Mouse (Mus musculus): Measurements from ENCODE around the gene Olfr316. TPM values are rescaled to one million over a fixed set of nuclear protein-coding genes. Genes with fewer than 3 reads are reported as not detected.

The Olfr316 gene
- polyA plus RNA-seq, 1 experiment: not detected

- no peak for DNase-seq (ENCODE audit: low spot score)
Observed at GRCm38 (mm10) chr11:58804393-58804792, 51.9 kb downstream of the Olfr316 start.

Other genes starting within 250 kb of the Olfr316 start
- not detected in 2 replicates for gene Olfr330, start 217.9 kb upstream of the Olfr316 start, polyA plus RNA-seq (2012; rRNA removed)
- not detected in 2 replicates for gene Olfr329-ps, start 206.3 kb upstream of the Olfr316 start, polyA plus RNA-seq (2012; rRNA removed)
- gene Olfr328, start 197.1 kb upstream of the Olfr316 start, polyA plus RNA-seq (2012; rRNA removed): not detected in 2 replicates
- gene Olfr224, start 182.2 kb upstream of the Olfr316 start, polyA plus RNA-seq (2012; rRNA removed): not detected in 2 replicates
- not detected in 2 replicates for gene Olfr325, start 175.0 kb upstream of the Olfr316 start, polyA plus RNA-seq (2012; rRNA removed)
- not detected in 2 replicates for gene Olfr324, start 157.6 kb upstream of the Olfr316 start, polyA plus RNA-seq (2012; rRNA removed)
- not detected in 2 replicates for gene 2210407C18Rik, start 136.7 kb upstream of the Olfr316 start, polyA plus RNA-seq (2012; rRNA removed)
- not detected in 2 replicates for gene Olfr323, start 122.2 kb upstream of the Olfr316 start, polyA plus RNA-seq (2012; rRNA removed)
- gene Trim58, start 112.3 kb upstream of the Olfr316 start, polyA plus RNA-seq (2012; rRNA removed): not detected in 2 replicates
- not detected in 2 replicates for gene Olfr322, start 94.0 kb upstream of the Olfr316 start, polyA plus RNA-seq (2012; rRNA removed)
- not detected in 2 replicates for gene Olfr320, start 71.6 kb upstream of the Olfr316 start, polyA plus RNA-seq (2012; rRNA removed)
- gene Olfr319, start 53.6 kb upstream of the Olfr316 start, polyA plus RNA-seq (2012; rRNA removed): not detected in 2 replicates
- not detected in 2 replicates for gene Olfr318, start 28.7 kb upstream of the Olfr316 start, polyA plus RNA-seq (2012; rRNA removed)
- gene Olfr317, start 13.5 kb upstream of the Olfr316 start, polyA plus RNA-seq (2012; rRNA removed): not detected in 2 replicates
- gene Olfr315, start 20.5 kb downstream of the Olfr316 start, polyA plus RNA-seq (2012; rRNA removed): not detected in 2 replicates
- gene Olfr314, start 30.2 kb downstream of the Olfr316 start, polyA plus RNA-seq (2012; rRNA removed): not detected in 2 replicates
- 4.1 and 4.7 TPM in 2 replicates for gene Fam183b, start 49.2 kb downstream of the Olfr316 start, polyA plus RNA-seq (2012; rRNA removed)
- 0.01 TPM in 1 of 2 replicates, not detected in the other for gene Olfr313, start 62.3 kb downstream of the Olfr316 start, polyA plus RNA-seq (2012; rRNA removed)
- not detected in 2 replicates for gene Olfr312, start 76.5 kb downstream of the Olfr316 start, polyA plus RNA-seq (2012; rRNA removed)
- gene Olfr311, start 86.5 kb downstream of the Olfr316 start, polyA plus RNA-seq (2012; rRNA removed): not detected in 2 replicates
- gene Gm12258, start 94.4 kb downstream of the Olfr316 start, polyA plus RNA-seq (2012; rRNA removed): 9.9 and 14.3 TPM in 2 replicates
- 4.6 and 4.9 TPM in 2 replicates for gene 2810021J22Rik, start 114.5 kb downstream of the Olfr316 start, polyA plus RNA-seq (2012; rRNA removed)
- 3.0 and 5.1 TPM in 2 replicates for gene Zfp39, start 151.5 kb downstream of the Olfr316 start, polyA plus RNA-seq (2012; rRNA removed)
- not detected in 2 replicates for gene Btnl10, start 165.2 kb downstream of the Olfr316 start, polyA plus RNA-seq (2012; rRNA removed)
- 137 and 140 TPM in 2 replicates for gene Rnf187, start 186.2 kb downstream of the Olfr316 start, polyA plus RNA-seq (2012; rRNA removed)
- 1.3 and 2.2 TPM in 2 replicates for gene Hist3h2ba, start 196.2 kb downstream of the Olfr316 start, polyA plus RNA-seq (2012; rRNA removed)
- 22.0 and 27.2 TPM in 2 replicates for gene Hist3h2a, start 202.0 kb downstream of the Olfr316 start, polyA plus RNA-seq (2012; rRNA removed)
- gene Trim17, start 202.0 kb downstream of the Olfr316 start, polyA plus RNA-seq (2012; rRNA removed): 0.23 and 0.49 TPM in 2 replicates
- gene Trim11, start 225.4 kb downstream of the Olfr316 start, polyA plus RNA-seq (2012; rRNA removed): 27.1 and 28.1 TPM in 2 replicates